Mouse (Mus musculus) ES-Bruce4 (cell line): ENCODE results near the gene Arfip1. TPM values are rescaled to one million over a fixed set of nuclear protein-coding genes. Genes with fewer than 3 reads are reported as not detected.

ENCODE experiments used
- H3K27ac ChIP-seq: 2 replicates; pipeline ENCODE4 v1.5.1; 2012; ENCODE audit warnings: low read length, inconsistent platforms; ENCODE audit not compliant: insufficient read depth
- H3K27me3 ChIP-seq: 2 replicates; pipeline ENCODE4 v1.6.1; 2012; ENCODE audit warnings: mild to moderate bottlenecking, low read length, inconsistent platforms; ENCODE audit not compliant: control insufficient read depth, poor library complexity, insufficient read depth, severe bottlenecking
- H3K36me3 ChIP-seq: 2 replicates; pipeline ENCODE4 v1.6.1; 2012; ENCODE audit warnings: inconsistent platforms, mild to moderate bottlenecking, low read length, moderate library complexity; ENCODE audit not compliant: control insufficient read depth, poor library complexity, insufficient read depth, severe bottlenecking
- H3K4me1 ChIP-seq: one replicate; pipeline ENCODE4 v1.8.1; 2011; ENCODE audit warnings: low read length; ENCODE audit not compliant: control insufficient read depth, insufficient read depth
- H3K4me3 ChIP-seq: 2 replicates; pipeline ENCODE4 v1.5.1; 2011; ENCODE audit warnings: low read depth, mild to moderate bottlenecking, low read length
- H3K9ac ChIP-seq: 2 replicates; pipeline ENCODE4 v1.6.1; 2012; ENCODE audit warnings: low read depth, mild to moderate bottlenecking, inconsistent platforms; ENCODE audit not compliant: poor library complexity, severe bottlenecking
- H3K9me3 ChIP-seq: replicated peaks from 2 replicates; pipeline ENCODE4 v1.6.1; 2012; ENCODE audit warnings: mild to moderate bottlenecking, low read length, inconsistent platforms; ENCODE audit not compliant: control insufficient read depth, poor library complexity, insufficient read depth, severe bottlenecking
- CTCF ChIP-seq: IDR thresholded peaks from one replicate; pipeline ENCODE4 v1.8.1; 2011; ENCODE audit warnings: low read depth, low read length
- EP300 ChIP-seq: IDR thresholded peaks from 2 replicates; pipeline ENCODE4 v1.6.1; 2011; ENCODE audit warnings: low read depth, low read length; ENCODE audit not compliant: insufficient read depth
- POLR2A ChIP-seq: IDR thresholded peaks from one replicate; pipeline ENCODE4 v1.8.1; 2011; ENCODE audit warnings: low read length; ENCODE audit not compliant: insufficient read depth
- polyA plus RNA-seq: library from polyadenylated mRNA; stranded (reverse); fragments of >200 nt; gene quantifications from 2 replicates; pipeline ENCODE4 v1.2.4, GENCODE M21; 2011; ENCODE audit warnings: low read depth; ENCODE audit not compliant: missing spikeins, insufficient read depth, insufficient read length

Arfip1 gene
- polyA plus RNA-seq, 1 experiment: 32.9 TPM

GRCm38 (mm10) chr3:84615856-84616225 is 33.4 kb upstream of the Arfip1 start:
- no peak overlapping the region for H3K4me3 ChIP-seq
- no peak for TF ChIP-seq POLR2A
- H3K9ac ChIP-seq: no peak overlapping the region
- no peak overlapping the region for H3K27ac ChIP-seq
- no peaks in the 10 kb centered on the region for H3K9me3 ChIP-seq
- 0 out of 2 replicates have a peak, but pooled peaks cover 1% of the 10 kb centered on the region for H3K27me3 ChIP-seq
- no peaks in the 10 kb centered on the region for H3K36me3 ChIP-seq
- no peaks in the 10 kb centered on the region for H3K4me1 ChIP-seq

GRCm38 (mm10) chr3:84615050-84615855 is 32.8 kb upstream of the Arfip1 start:
- Histone ChIP-seq H3K36me3 (no peaks in the 10 kb centered on the region), H3K4me3 (no peak overlapping the region)
- TF ChIP-seq POLR2A (no peak), EP300 (no peak), CTCF (no peak)

GRCm38 (mm10) chr3:84610183-84610710 is 27.8 kb upstream of the Arfip1 start:
- H3K27ac ChIP-seq: no peak overlapping the region
- H3K9me3 ChIP-seq: no peaks in the 10 kb centered on the region; the same call in 1 of the 2 replicates
- no peak overlapping the region for H3K4me3 ChIP-seq
- TF ChIP-seq CTCF (no peak), EP300 (no peak), POLR2A (no peak)
- no peaks in the 10 kb centered on the region for H3K4me1 ChIP-seq
- no peak overlapping the region for H3K9ac ChIP-seq
- H3K27me3 ChIP-seq: 0 out of 2 replicates have a peak, but pooled peaks cover 1% of the 10 kb centered on the region
- H3K36me3 ChIP-seq: no peaks in the 10 kb centered on the region

More at GRCm38 (mm10) chr3:84615050-84615855, 32.8 kb upstream of the Arfip1 start:
- H3K9me3 ChIP-seq: no peaks in the 10 kb centered on the region
- H3K4me1 ChIP-seq: no peaks in the 10 kb centered on the region
- no peak overlapping the region for H3K27ac ChIP-seq
- H3K27me3 ChIP-seq: 0 out of 2 replicates have a peak, but pooled peaks cover 1% of the 10 kb centered on the region
- no peak overlapping the region for H3K9ac ChIP-seq

- H3K36me3 ChIP-seq: no peaks in the 10 kb centered on the region
- H3K27me3 ChIP-seq: no peaks in the 10 kb centered on the region
- TF ChIP-seq POLR2A (no peak), CTCF (no peak), EP300 (no peak)
- no peaks in the 10 kb centered on the region for H3K4me1 ChIP-seq
- H3K9me3 ChIP-seq: no peaks in the 10 kb centered on the region
- H3K4me3 ChIP-seq: no peak overlapping the region
- H3K27ac ChIP-seq: no peak overlapping the region
- no peak overlapping the region for H3K9ac ChIP-seq
Measured at GRCm38 (mm10) chr3:84603212-84603611, 20.8 kb upstream of the Arfip1 start.

- no peak overlapping the region for H3K9ac ChIP-seq
- no peak overlapping the region for H3K27ac ChIP-seq
- H3K9me3 ChIP-seq: no peaks in the 10 kb centered on the region
- no peaks in the 10 kb centered on the region for H3K4me1 ChIP-seq
- no peak overlapping the region for H3K4me3 ChIP-seq
- TF ChIP-seq EP300 (no peak), POLR2A (no peak), CTCF (no peak)
- H3K27me3 ChIP-seq: no peaks in the 10 kb centered on the region
- H3K36me3 ChIP-seq: no peaks in the 10 kb centered on the region
Measured at GRCm38 (mm10) chr3:84602759-84603158, 20.3 kb upstream of the Arfip1 start.

- no peak overlapping the region for H3K4me3 ChIP-seq
- no peaks in the 10 kb centered on the region for H3K4me1 ChIP-seq
- TF ChIP-seq CTCF (no peak), POLR2A (no peak), EP300 (no peak)
- no peak overlapping the region for H3K9ac ChIP-seq
- no peak overlapping the region for H3K27ac ChIP-seq
- H3K27me3 ChIP-seq: no peaks in the 10 kb centered on the region
- H3K9me3 ChIP-seq: no peaks in the 10 kb centered on the region
- no peaks in the 10 kb centered on the region for H3K36me3 ChIP-seq
Measured at GRCm38 (mm10) chr3:84601870-84602495, 19.6 kb upstream of the Arfip1 start.
